Mouse (Mus musculus): Measurements from ENCODE around the gene Olfr351. TPM values are rescaled to one million over a fixed set of nuclear protein-coding genes. Genes with fewer than 3 reads are reported as not detected.

Olfr351 gene
- not detected in 2 replicates for polyA plus RNA-seq (2015; fragmentation: Nextera tagmentation; extraction: Ambion mirVana)

DNA sequence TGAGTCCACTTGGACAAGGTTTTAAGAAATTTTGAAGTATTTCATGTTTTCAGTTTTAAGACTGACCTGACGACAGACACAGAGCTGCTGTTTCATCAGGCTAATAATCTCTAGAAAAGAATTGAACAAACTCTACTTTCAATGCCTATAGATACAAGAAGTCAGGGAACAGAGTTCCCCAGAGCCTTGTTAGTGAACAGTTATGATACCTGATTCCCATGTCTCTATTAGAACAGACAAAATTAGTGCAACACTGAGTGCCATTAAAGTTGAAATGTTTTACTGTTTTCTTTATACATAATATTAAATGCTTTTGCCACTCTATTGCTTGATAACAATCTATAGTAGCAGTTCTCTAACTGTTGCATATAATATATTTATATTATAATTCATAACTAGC is at the start of gene Olfr351:
Gene Olfr351, minus strand, starts transcription at position 101 of the 400 bp plus-strand sequence.
- no peaks in the 10 kb centered on the region for H3K4me1 ChIP-seq (ENCODE audit: insufficient read depth, low read length)
- 88% methylated on average over 1 of the region's 1 CpGs for WGBS
- no peak within 1 kb of the TSS for H3K4me3 ChIP-seq (ENCODE audit: low read length)
- H3K27ac ChIP-seq (ENCODE audit: low read length) = no peak within 1 kb of the TSS
- peaks cover 13% of the 10 kb centered on the region for H3K9me3 ChIP-seq (ENCODE audit: low read length)
- no peaks in the 10 kb centered on the region for H3K27me3 ChIP-seq (ENCODE audit: insufficient read depth, low read length)
- no peaks in the 10 kb centered on the region for H3K36me3 ChIP-seq (ENCODE audit: insufficient read depth, low read length)
- ATAC-seq (ENCODE audit: low FRiP score, low TSS enrichment) = no peak
- no peak within 1 kb of the TSS for H3K4me2 ChIP-seq (replicated peaks; ENCODE audit: low read depth, low read length)
- H3K9ac ChIP-seq (replicated peaks; ENCODE audit: low read length) = no peak within 1 kb of the TSS

DNA sequence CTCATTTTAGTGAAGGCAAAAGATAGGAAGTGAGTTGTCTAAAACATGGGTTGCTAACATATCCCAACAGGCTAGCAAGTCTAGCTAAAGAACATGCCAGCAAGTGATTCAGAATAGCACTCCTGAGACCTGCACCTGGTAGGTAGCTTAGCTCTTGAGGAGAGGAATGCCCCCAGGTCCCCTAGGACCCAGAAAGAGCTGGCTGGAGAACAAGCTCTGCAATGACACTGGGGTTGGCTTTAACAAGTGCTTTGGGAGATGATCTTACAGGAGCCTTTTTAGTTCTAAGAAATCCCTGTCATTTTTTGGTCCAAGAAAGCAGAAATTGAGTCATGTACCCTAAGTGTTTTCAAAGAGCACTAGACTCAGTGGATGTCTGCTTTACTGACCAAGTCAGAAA is 42.9 kb upstream of the Olfr351 start, which contains the start of gene Olfr354:
Gene Olfr354, plus strand, starts transcription at position 301 of the 400 bp plus-strand sequence.
- no peaks in the 10 kb centered on the region for H3K27me3 ChIP-seq (ENCODE audit: insufficient read depth, low read length)
- H3K36me3 ChIP-seq (ENCODE audit: insufficient read depth, low read length) = no peaks in the 10 kb centered on the region
- no peak within 1 kb of the TSS for H3K27ac ChIP-seq (ENCODE audit: low read length)
- ATAC-seq (ENCODE audit: low FRiP score, low TSS enrichment) = no peak
- H3K4me3 ChIP-seq (ENCODE audit: low read length) = no peak within 1 kb of the TSS
- H3K4me1 ChIP-seq (ENCODE audit: insufficient read depth, low read length) = no peaks in the 10 kb centered on the region
- H3K9ac ChIP-seq (replicated peaks; ENCODE audit: low read length) = no peak within 1 kb of the TSS
- no peak within 1 kb of the TSS for H3K4me2 ChIP-seq (replicated peaks; ENCODE audit: low read depth, low read length)
- no peaks in the 10 kb centered on the region; the same call in 1 of the 2 replicates for H3K9me3 ChIP-seq (ENCODE audit: low read length)

DNA sequence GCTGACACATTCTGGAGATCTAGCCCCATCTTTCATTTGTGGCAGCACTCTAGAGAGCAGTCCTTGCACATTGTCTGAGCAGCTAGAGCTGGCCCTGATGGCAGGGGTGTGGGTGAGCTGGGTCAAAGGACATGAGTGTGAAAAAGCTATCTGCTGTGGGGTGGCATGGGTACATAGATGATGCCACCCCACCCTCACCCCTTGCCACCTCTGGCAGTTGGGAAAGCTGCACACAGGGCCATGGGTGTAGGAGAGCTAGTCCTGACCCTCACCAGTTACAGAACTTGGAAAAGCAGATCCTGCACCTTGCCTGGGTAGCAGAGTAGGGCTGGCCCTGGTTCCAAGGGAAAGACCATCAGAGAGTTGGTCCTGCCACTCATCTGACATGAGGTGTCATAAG is 34.7 kb upstream of the Olfr351 start:
- Histone ChIP-seq H3K4me3 (ENCODE audit: low read length) (no peak overlapping the region), H3K9me3 (ENCODE audit: low read length) (peaks cover 12% of the 10 kb centered on the region), H3K9ac (replicated peaks; ENCODE audit: low read length) (no peak overlapping the region), H3K4me2 (replicated peaks; ENCODE audit: low read depth, low read length) (no peak overlapping the region), H3K4me1 (ENCODE audit: insufficient read depth, low read length) (no peaks in the 10 kb centered on the region), H3K27ac (ENCODE audit: low read length) (no peak overlapping the region), H3K27me3 (ENCODE audit: insufficient read depth, low read length) (no peaks in the 10 kb centered on the region), H3K36me3 (ENCODE audit: insufficient read depth, low read length) (no peaks in the 10 kb centered on the region)
- no peak for ATAC-seq (ENCODE audit: low FRiP score, low TSS enrichment)

DNA sequence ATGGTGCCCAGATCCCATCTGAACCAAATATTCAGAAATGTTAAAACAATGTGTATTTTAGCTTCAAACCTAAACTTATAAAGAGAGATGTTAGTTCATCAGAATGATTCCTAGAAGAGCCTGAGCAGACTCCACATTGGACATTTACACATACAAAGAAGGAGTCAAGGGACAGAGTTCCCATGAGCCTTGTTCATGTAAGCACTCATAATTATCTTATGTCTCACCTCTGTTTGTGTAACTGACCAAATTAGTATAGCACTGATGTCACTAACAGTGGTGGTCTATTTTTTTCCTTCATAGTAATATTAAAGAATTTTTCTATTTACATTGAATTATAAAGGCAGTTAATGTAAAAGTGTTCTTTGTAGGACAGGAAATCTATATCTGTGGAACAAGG is 30.4 kb upstream of the Olfr351 start, which contains the start of gene Olfr353:
Gene Olfr353, minus strand, starts transcription at position 101 of the 400 bp plus-strand sequence.
- no peak for ATAC-seq (ENCODE audit: low FRiP score, low TSS enrichment)
- H3K4me1 ChIP-seq (ENCODE audit: insufficient read depth, low read length) = no peaks in the 10 kb centered on the region
- no peak within 1 kb of the TSS for H3K27ac ChIP-seq (ENCODE audit: low read length)
- H3K9ac ChIP-seq (replicated peaks; ENCODE audit: low read length) = no peak within 1 kb of the TSS
- no peaks in the 10 kb centered on the region for H3K27me3 ChIP-seq (ENCODE audit: insufficient read depth, low read length)
- peaks cover 9% of the 10 kb centered on the region; the same call in 1 of the 2 replicates for H3K9me3 ChIP-seq (ENCODE audit: low read length)
- H3K4me3 ChIP-seq (ENCODE audit: low read length) = no peak within 1 kb of the TSS
- H3K4me2 ChIP-seq (replicated peaks; ENCODE audit: low read depth, low read length) = no peak within 1 kb of the TSS
- no peaks in the 10 kb centered on the region for H3K36me3 ChIP-seq (ENCODE audit: insufficient read depth, low read length)

DNA sequence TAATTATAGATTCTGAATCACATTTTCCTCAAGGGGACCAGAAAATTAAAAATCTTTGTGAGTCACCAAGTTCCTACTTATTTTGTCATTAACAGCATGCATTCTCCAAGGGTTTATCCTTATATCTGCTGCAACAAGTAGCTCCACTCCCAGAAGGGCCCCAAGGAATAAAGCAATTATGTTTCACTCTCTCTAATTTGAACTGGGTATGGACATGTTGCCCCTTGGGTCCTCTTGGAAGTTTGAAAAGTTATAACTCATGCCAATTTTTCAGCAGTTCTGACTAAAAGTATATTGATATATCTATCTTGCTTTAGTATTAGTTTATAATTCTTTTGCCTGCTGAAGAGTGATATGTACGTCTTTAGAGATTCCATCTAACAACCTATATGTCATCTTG is 5.7 kb upstream of the Olfr351 start, which contains the start of gene Olfr352:
Gene Olfr352, plus strand, starts transcription at position 301 of the 400 bp plus-strand sequence.
- H3K27me3 ChIP-seq (ENCODE audit: insufficient read depth, low read length) = no peaks in the 10 kb centered on the region
- no peak within 1 kb of the TSS for H3K4me2 ChIP-seq (replicated peaks; ENCODE audit: low read depth, low read length)
- H3K36me3 ChIP-seq (ENCODE audit: insufficient read depth, low read length) = no peaks in the 10 kb centered on the region
- no peaks in the 10 kb centered on the region for H3K4me1 ChIP-seq (ENCODE audit: insufficient read depth, low read length)
- no peak for ATAC-seq (ENCODE audit: low FRiP score, low TSS enrichment)
- H3K27ac ChIP-seq (ENCODE audit: low read length) = no peak within 1 kb of the TSS
- no peak within 1 kb of the TSS for H3K4me3 ChIP-seq (ENCODE audit: low read length)
- H3K9ac ChIP-seq (replicated peaks; ENCODE audit: low read length) = no peak within 1 kb of the TSS
- 81% methylated on average over 1 of the region's 1 CpGs for WGBS
- H3K9me3 ChIP-seq (ENCODE audit: low read length) = peaks cover 14% of the 10 kb centered on the region; the same call in 1 of the 2 replicates

DNA sequence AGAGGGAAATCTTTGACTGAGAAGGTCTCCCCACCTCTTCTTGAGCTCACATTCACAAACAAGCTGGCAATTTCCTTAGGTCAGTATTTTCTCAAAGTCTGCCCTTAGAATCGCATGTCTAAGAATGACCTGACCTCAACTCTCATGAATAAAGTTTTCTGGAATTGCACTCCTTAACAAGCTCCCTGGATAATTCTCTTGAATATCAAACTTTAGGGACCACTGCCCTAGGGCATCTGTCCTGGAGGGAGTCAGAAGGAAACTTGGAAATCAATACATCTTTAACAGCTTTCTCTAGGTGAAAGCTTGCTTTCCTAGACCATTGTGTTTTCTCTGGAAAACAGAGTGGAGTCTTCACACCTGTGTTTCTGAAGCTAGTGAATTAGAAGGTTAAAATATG is 16.4 kb downstream of the Olfr351 start, which contains the start of gene Olfr350:
Gene Olfr350, plus strand, starts transcription at position 301 of the 400 bp plus-strand sequence.
- Histone ChIP-seq H3K27ac (ENCODE audit: low read length) (no peak within 1 kb of the TSS), H3K9me3 (ENCODE audit: low read length) (peaks cover 8% of the 10 kb centered on the region; the same call in 1 of the 2 replicates), H3K36me3 (ENCODE audit: insufficient read depth, low read length) (no peaks in the 10 kb centered on the region), H3K9ac (replicated peaks; ENCODE audit: low read length) (no peak within 1 kb of the TSS), H3K27me3 (ENCODE audit: insufficient read depth, low read length) (no peaks in the 10 kb centered on the region), H3K4me1 (ENCODE audit: insufficient read depth, low read length) (no peaks in the 10 kb centered on the region), H3K4me2 (replicated peaks; ENCODE audit: low read depth, low read length) (no peak within 1 kb of the TSS), H3K4me3 (ENCODE audit: low read length) (no peak within 1 kb of the TSS)
- WGBS = 83% methylated on average over 1 of the region's 1 CpGs
- ATAC-seq (ENCODE audit: low FRiP score, low TSS enrichment) = no peak

DNA sequence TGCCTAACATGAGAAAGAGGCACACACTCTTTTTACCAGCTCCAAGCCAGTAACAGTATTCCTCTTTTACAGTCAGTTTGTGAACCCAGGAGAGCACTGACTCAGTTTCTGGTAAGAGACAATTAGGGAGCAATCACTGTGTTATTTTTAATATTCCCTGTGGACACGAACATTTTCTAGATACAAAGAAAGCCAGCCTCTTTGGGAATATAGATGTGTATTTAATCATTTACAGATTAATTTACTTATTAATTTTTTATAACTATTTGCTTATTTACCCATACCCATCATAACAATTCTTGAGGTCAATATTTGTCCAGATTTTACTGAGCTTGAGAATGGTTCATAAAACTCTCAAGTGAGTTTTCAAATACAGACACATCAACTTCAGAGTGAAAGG is 45.5 kb downstream of the Olfr351 start, which contains the start of gene Olfr3:
Gene Olfr3, minus strand, starts transcription at position 101 of the 400 bp plus-strand sequence.
- H3K27me3 ChIP-seq (ENCODE audit: insufficient read depth, low read length) = no peaks in the 10 kb centered on the region
- H3K4me3 ChIP-seq (ENCODE audit: low read length) = no peak within 1 kb of the TSS
- H3K27ac ChIP-seq (ENCODE audit: low read length) = no peak within 1 kb of the TSS
- H3K36me3 ChIP-seq (ENCODE audit: insufficient read depth, low read length) = no peaks in the 10 kb centered on the region
- ATAC-seq (ENCODE audit: low FRiP score, low TSS enrichment) = no peak
- no peak within 1 kb of the TSS for H3K9ac ChIP-seq (replicated peaks; ENCODE audit: low read length)
- no peaks in the 10 kb centered on the region for H3K4me1 ChIP-seq (ENCODE audit: insufficient read depth, low read length)
- H3K9me3 ChIP-seq (ENCODE audit: low read length) = peaks cover 9% of the 10 kb centered on the region
- no peak within 1 kb of the TSS for H3K4me2 ChIP-seq (replicated peaks; ENCODE audit: low read depth, low read length)
- 71% methylated on average over 1 of the region's 1 CpGs for WGBS

Other genes with a start within 250 kb of the Olfr351 start
- not detected in 2 replicates for gene Olfr345, start 222.6 kb downstream of the Olfr351 start, polyA plus RNA-seq (2015; fragmentation: Nextera tagmentation; extraction: Ambion mirVana)
- gene Olfr346, start 176.9 kb downstream of the Olfr351 start, polyA plus RNA-seq (2015; fragmentation: Nextera tagmentation; extraction: Ambion mirVana) = not detected in 2 replicates
- gene Olfr347, start 130.8 kb downstream of the Olfr351 start, polyA plus RNA-seq (2015; fragmentation: Nextera tagmentation; extraction: Ambion mirVana) = not detected in 2 replicates
- not detected in 2 replicates for gene Olfr348, start 78.4 kb downstream of the Olfr351 start, polyA plus RNA-seq (2015; fragmentation: Nextera tagmentation; extraction: Ambion mirVana)
- not detected in 2 replicates for gene Olfr50, start 72.1 kb downstream of the Olfr351 start, polyA plus RNA-seq (2015; fragmentation: Nextera tagmentation; extraction: Ambion mirVana)
- gene Olfr3, start 45.6 kb downstream of the Olfr351 start, polyA plus RNA-seq (2015; fragmentation: Nextera tagmentation; extraction: Ambion mirVana) = not detected in 2 replicates
- not detected in 2 replicates for gene Olfr350, start 16.4 kb downstream of the Olfr351 start, polyA plus RNA-seq (2015; fragmentation: Nextera tagmentation; extraction: Ambion mirVana)
- not detected in 2 replicates for gene Olfr352, start 5.8 kb upstream of the Olfr351 start, polyA plus RNA-seq (2015; fragmentation: Nextera tagmentation; extraction: Ambion mirVana)
- gene Olfr353, start 30.3 kb upstream of the Olfr351 start, polyA plus RNA-seq (2015; fragmentation: Nextera tagmentation; extraction: Ambion mirVana) = not detected in 2 replicates
- not detected in 2 replicates for gene Olfr354, start 43.0 kb upstream of the Olfr351 start, polyA plus RNA-seq (2015; fragmentation: Nextera tagmentation; extraction: Ambion mirVana)
- gene Olfr355, start 66.2 kb upstream of the Olfr351 start, polyA plus RNA-seq (2015; fragmentation: Nextera tagmentation; extraction: Ambion mirVana) = not detected in 2 replicates
- gene Olfr356, start 74.5 kb upstream of the Olfr351 start, polyA plus RNA-seq (2015; fragmentation: Nextera tagmentation; extraction: Ambion mirVana) = not detected in 2 replicates
- gene Olfr357, start 131.2 kb upstream of the Olfr351 start, polyA plus RNA-seq (2015; fragmentation: Nextera tagmentation; extraction: Ambion mirVana) = not detected in 2 replicates
- gene Olfr358, start 146.7 kb upstream of the Olfr351 start, polyA plus RNA-seq (2015; fragmentation: Nextera tagmentation; extraction: Ambion mirVana) = not detected in 2 replicates
- not detected in 2 replicates for gene Olfr360, start 203.1 kb upstream of the Olfr351 start, polyA plus RNA-seq (2015; fragmentation: Nextera tagmentation; extraction: Ambion mirVana)
- not detected in 2 replicates for gene Olfr361, start 226.6 kb upstream of the Olfr351 start, polyA plus RNA-seq (2015; fragmentation: Nextera tagmentation; extraction: Ambion mirVana)